Mouse (Mus musculus) stomach, postnatal 0 days (tissue): ENCODE measurements around the gene Gm45208. TPM values are rescaled to one million over a fixed set of nuclear protein-coding genes. Genes with fewer than 3 reads are reported as not detected.

ENCODE experiments used
- ATAC-seq: fragments of 200-750 bp; cut with Nextera tagmentation; 2 replicates; pipeline ENCODE4 v1.8.0; 2017; ENCODE audit not compliant: low FRiP score, low TSS enrichment
- DNase-seq: peaks from one replicate; pipeline ENCODE4 v3.0.0-alpha.2; 2016; ENCODE audit warnings: low spot score
- H3K27ac ChIP-seq: fragments of 300-500 bp; sonication (generic); replicated peaks from 2 replicates; pipeline ENCODE4 v1.5.1; 2014; ENCODE audit warnings: mild to moderate bottlenecking, control low read depth
- H3K27me3 ChIP-seq: fragments of 300-500 bp; sonication (generic); 2 replicates; pipeline ENCODE4 v1.6.1; 2014; ENCODE audit warnings: low read length; ENCODE audit not compliant: control insufficient read depth, insufficient read depth
- H3K36me3 ChIP-seq: fragments of 300-500 bp; sonication (generic); 2 replicates; pipeline ENCODE4 v1.6.1; 2014; ENCODE audit warnings: low read length, mixed read lengths; ENCODE audit not compliant: control insufficient read depth, insufficient read depth
- H3K4me1 ChIP-seq: fragments of 300-500 bp; sonication (generic); replicated peaks from 2 replicates; pipeline ENCODE4 v1.6.1; 2014; ENCODE audit warnings: antibody characterized with exemption; ENCODE audit not compliant: control insufficient read depth, insufficient read depth
- H3K4me2 ChIP-seq: fragments of 300-500 bp; sonication (generic); replicated peaks from 2 replicates; pipeline ENCODE4 v1.6.1; 2014; ENCODE audit warnings: low read depth, mild to moderate bottlenecking, control low read depth, moderate library complexity
- H3K4me3 ChIP-seq: fragments of 300-500 bp; sonication (generic); 2 replicates; pipeline ENCODE4 v1.5.1; 2014; ENCODE audit warnings: low read depth, low read length, control low read depth
- H3K9ac ChIP-seq: fragments of 300-500 bp; sonication (generic); 2 replicates; pipeline ENCODE4 v1.6.1; 2014; ENCODE audit warnings: mild to moderate bottlenecking, low read length, control low read depth, mixed read lengths
- H3K9me3 ChIP-seq: fragments of 300-500 bp; sonication (generic); 2 replicates; pipeline ENCODE4 v1.6.1; 2016; ENCODE audit warnings: low read length; ENCODE audit not compliant: control insufficient read depth
- CTCF ChIP-seq: IDR thresholded peaks from 2 replicates; pipeline ENCODE4 v1.5.1; 2016; ENCODE audit warnings: antibody characterized with exemption, low read depth, mild to moderate bottlenecking, moderate library complexity
- EP300 ChIP-seq: optimal IDR thresholded peaks from 2 replicates; pipeline ENCODE3; 2016; ENCODE audit warnings: antibody characterized with exemption
- WGBS: fragments of 180-500 bp; shearing (Covaris S2); extraction: QIAGEN DNeasy Blood & Tissue Kit; methylation state at CpG from one replicate; pipeline ENCODE4 v1.1.7; 2014; 5-methylcytosine and 5-hydroxymethylcytosine counted together
- polyA plus RNA-seq: library from polyadenylated mRNA; unstranded; fragments of >200 nt; fragmentation: Nextera tagmentation; extraction: Ambion mirVana; gene quantifications from 2 replicates; pipeline ENCODE4 v1.2.1, GENCODE M21; 2015

The Gm45208 gene
- polyA plus RNA-seq, 1 experiment from 2014 or later = not detected

GRCm38 (mm10) chrX:7678986-7679385 lies 43.1 kb upstream of the Gm45208 start:
- ATAC-seq = no peak
- H3K4me1 ChIP-seq = no peaks in the 10 kb centered on the region

GRCm38 (mm10) chrX:7679405-7680056 lies 42.5 kb upstream of the Gm45208 start:
- TF ChIP-seq EP300 = no peak
- peak; percentile 85 for TF ChIP-seq CTCF
- Histone ChIP-seq H3K9ac (no peak overlapping the region), H3K4me1 (no peaks in the 10 kb centered on the region), H3K4me2 (peak overlapping the region; percentile 48), H3K4me3 (peak overlapping the region; percentile 19; the same call in 1 of the 2 replicates), H3K27ac (no peak overlapping the region), H3K9me3 (no peaks in the 10 kb centered on the region), H3K27me3 (no peaks in the 10 kb centered on the region), H3K36me3 (no peaks in the 10 kb centered on the region)
- peak; percentile 91 for DNase-seq
- ATAC-seq = peak; percentile 95
- WGBS = 26% methylated on average over 17 of the region's 27 CpGs

More at GRCm38 (mm10) chrX:7678986-7679385, 43.1 kb upstream of the Gm45208 start:
- DNase-seq = no peak
- no peaks in the 10 kb centered on the region for H3K36me3 ChIP-seq
- 24% methylated on average over 3 of the region's 3 CpGs for WGBS
- H3K9ac ChIP-seq = no peak overlapping the region
- H3K9me3 ChIP-seq = no peaks in the 10 kb centered on the region
- H3K27ac ChIP-seq = no peak overlapping the region
- H3K27me3 ChIP-seq = no peaks in the 10 kb centered on the region
- no peak overlapping the region for H3K4me3 ChIP-seq
- no peak overlapping the region for H3K4me2 ChIP-seq
- TF ChIP-seq CTCF = peak; percentile 41
- TF ChIP-seq EP300 = no peak

GRCm38 (mm10) chrX:7680057-7680412 lies 42.0 kb upstream of the Gm45208 start:
- no peak overlapping the region for H3K27ac ChIP-seq
- DNase-seq = no peak
- H3K4me2 ChIP-seq = peak overlapping the region; percentile 48
- no peak for TF ChIP-seq CTCF
- TF ChIP-seq EP300 = no peak
- no peaks in the 10 kb centered on the region for H3K9me3 ChIP-seq
- no peaks in the 10 kb centered on the region for H3K27me3 ChIP-seq
- H3K9ac ChIP-seq = no peak overlapping the region
- H3K4me3 ChIP-seq = peak overlapping the region; percentile 19; the same call in 1 of the 2 replicates
- 23% methylated on average over 12 of the region's 12 CpGs for WGBS
- ATAC-seq = peak; percentile 11; the same call in 1 of the 2 replicates
- H3K4me1 ChIP-seq = no peaks in the 10 kb centered on the region
- H3K36me3 ChIP-seq = no peaks in the 10 kb centered on the region

- Histone ChIP-seq H3K4me1 (no peaks in the 10 kb centered on the region), H3K4me3 (peak within 1 kb of the TSS; percentile 19; the same call in 1 of the 2 replicates), H3K27me3 (no peaks in the 10 kb centered on the region), H3K9ac (no peak within 1 kb of the TSS), H3K9me3 (no peaks in the 10 kb centered on the region), H3K4me2 (peak within 1 kb of the TSS; percentile 48), H3K36me3 (no peaks in the 10 kb centered on the region), H3K27ac (no peak within 1 kb of the TSS)
- WGBS = 64% methylated on average over 14 of the region's 14 CpGs
- no peak for DNase-seq
- peak; percentile 51; the same call in 1 of the 2 replicates for ATAC-seq
- TF ChIP-seq EP300 = no peak
- TF ChIP-seq CTCF = no peak
Measured at GRCm38 (mm10) chrX:7680864-7681263, 41.2 kb upstream of the Gm45208 start, which contains the start of gene Magix. Gene Magix, minus strand, starts transcription at chrX:7681251.

- DNase-seq = no peak
- 96% methylated on average over 2 of the region's 2 CpGs for WGBS
Measured at GRCm38 (mm10) chrX:7688321-7688720, 33.7 kb upstream of the Gm45208 start.

GRCm38 (mm10) chrX:7690486-7690885 lies 31.6 kb upstream of the Gm45208 start:
- Histone ChIP-seq H3K4me2 (no peak overlapping the region), H3K27ac (no peak overlapping the region), H3K27me3 (no peaks in the 10 kb centered on the region), H3K9ac (no peak overlapping the region), H3K36me3 (no peaks in the 10 kb centered on the region), H3K4me1 (no peaks in the 10 kb centered on the region), H3K9me3 (no peaks in the 10 kb centered on the region), H3K4me3 (no peak overlapping the region)
- no peak for DNase-seq
- ATAC-seq = no peak
- 50% methylated on average over 3 of the region's 3 CpGs for WGBS
- TF ChIP-seq CTCF (no peak), EP300 (no peak)

More at GRCm38 (mm10) chrX:7688321-7688720, 33.7 kb upstream of the Gm45208 start:
- no peak for ATAC-seq
- Histone ChIP-seq H3K4me2 (no peak overlapping the region), H3K36me3 (no peaks in the 10 kb centered on the region), H3K9ac (no peak overlapping the region), H3K27ac (no peak overlapping the region), H3K4me3 (no peak overlapping the region), H3K9me3 (no peaks in the 10 kb centered on the region), H3K4me1 (no peaks in the 10 kb centered on the region), H3K27me3 (no peaks in the 10 kb centered on the region)
- no peak for TF ChIP-seq EP300
- TF ChIP-seq CTCF = no peak
